Mouse (Mus musculus) hindbrain, embryonic 14.5 days (tissue): ENCODE measurements around the gene Selenon. TPM values are rescaled to one million over a fixed set of nuclear protein-coding genes. Genes with fewer than 3 reads are reported as not detected.

ENCODE experiments used
- ATAC-seq: fragments of 200-750 bp; cut with Nextera tagmentation; 2 replicates; pipeline ENCODE4 v1.8.0; 2017; ENCODE audit warnings: moderate number of reproducible peaks, mild to moderate bottlenecking, moderate TSS enrichment, moderate library complexity; ENCODE audit not compliant: low FRiP score
- DNase-seq: peaks from one replicate; pipeline ENCODE4 v3.0.0-alpha.2; 2015; ENCODE audit warnings: low spot score
- H3K27ac ChIP-seq: fragments of 300-500 bp; sonication (generic); 2 replicates; pipeline ENCODE4 v1.5.1; 2014; ENCODE audit warnings: mild to moderate bottlenecking, moderate library complexity
- H3K27me3 ChIP-seq: fragments of 300-500 bp; sonication (generic); 2 replicates; pipeline ENCODE4 v1.6.1; 2014; ENCODE audit warnings: mild to moderate bottlenecking, low read length, mixed read lengths; ENCODE audit not compliant: control insufficient read depth, insufficient read depth
- H3K36me3 ChIP-seq: fragments of 300-500 bp; sonication (generic); replicated peaks from 2 replicates; pipeline ENCODE4 v1.6.1; 2014; ENCODE audit not compliant: control insufficient read depth, insufficient read depth
- H3K4me1 ChIP-seq: fragments of 300-500 bp; sonication (generic); replicated peaks from 2 replicates; pipeline ENCODE4 v1.6.1; 2014; ENCODE audit warnings: antibody characterized with exemption, low read length, mixed read lengths; ENCODE audit not compliant: control insufficient read depth, insufficient read depth
- H3K4me2 ChIP-seq: fragments of 300-500 bp; sonication (generic); replicated peaks from 2 replicates; pipeline ENCODE4 v1.6.1; 2014; ENCODE audit warnings: mild to moderate bottlenecking, moderate library complexity
- H3K4me3 ChIP-seq: fragments of 300-500 bp; sonication (generic); replicated peaks from 2 replicates; pipeline ENCODE4 v1.5.1; 2014; ENCODE audit warnings: mild to moderate bottlenecking, low read length
- H3K9ac ChIP-seq: fragments of 300-500 bp; sonication (generic); 2 replicates; pipeline ENCODE4 v1.6.1; 2014
- H3K9me3 ChIP-seq: fragments of 300-500 bp; sonication (generic); 2 replicates; pipeline ENCODE4 v1.6.1; 2016; ENCODE audit warnings: low read length; ENCODE audit not compliant: control insufficient read depth
- WGBS: fragments of 180-500 bp; shearing (Covaris S2); extraction: QIAGEN DNeasy Blood & Tissue Kit; methylation state at CpG from one replicate; pipeline ENCODE4 v1.1.7; 2014; 5-methylcytosine and 5-hydroxymethylcytosine counted together
- polyA plus RNA-seq: library from polyadenylated mRNA; unstranded; fragments of >200 nt; fragmentation: Nextera tagmentation; extraction: Ambion mirVana; gene quantifications from 2 replicates; pipeline ENCODE4 v1.2.1, GENCODE M21; 2014

Selenon gene
- polyA plus RNA-seq, 1 experiment from 2014 or later = 12.8 TPM

DNA sequence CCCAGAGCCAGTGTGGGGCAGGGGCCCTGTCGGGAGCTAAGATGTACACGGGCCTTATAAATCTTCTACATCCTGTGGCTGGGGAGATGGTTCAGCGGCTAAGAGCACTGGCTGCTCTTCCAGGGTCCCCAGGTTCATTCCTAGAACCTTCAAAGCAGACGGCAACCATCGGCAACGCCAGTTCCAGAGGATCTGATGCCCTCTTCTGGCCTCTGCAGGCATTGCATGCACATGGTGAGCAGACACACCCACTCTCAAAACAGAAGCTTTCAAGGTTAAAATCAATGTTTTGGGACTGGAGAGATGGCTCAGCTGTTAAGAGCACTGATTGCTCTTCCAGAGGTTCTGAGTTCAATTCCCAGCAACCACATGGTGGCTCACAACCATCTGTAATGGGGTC is 17.2 kb upstream of the Selenon start:
- WGBS = 75% methylated on average over 6 of the region's 6 CpGs
- Histone ChIP-seq H3K36me3 (no peaks in the 10 kb centered on the region), H3K27ac (no peak overlapping the region), H3K9me3 (no peaks in the 10 kb centered on the region), H3K27me3 (no peaks in the 10 kb centered on the region), H3K9ac (no peak overlapping the region), H3K4me3 (no peak overlapping the region), H3K4me1 (peaks cover 5% of the 10 kb centered on the region), H3K4me2 (no peak overlapping the region)
- DNase-seq = no peak
- ATAC-seq = no peak

DNA sequence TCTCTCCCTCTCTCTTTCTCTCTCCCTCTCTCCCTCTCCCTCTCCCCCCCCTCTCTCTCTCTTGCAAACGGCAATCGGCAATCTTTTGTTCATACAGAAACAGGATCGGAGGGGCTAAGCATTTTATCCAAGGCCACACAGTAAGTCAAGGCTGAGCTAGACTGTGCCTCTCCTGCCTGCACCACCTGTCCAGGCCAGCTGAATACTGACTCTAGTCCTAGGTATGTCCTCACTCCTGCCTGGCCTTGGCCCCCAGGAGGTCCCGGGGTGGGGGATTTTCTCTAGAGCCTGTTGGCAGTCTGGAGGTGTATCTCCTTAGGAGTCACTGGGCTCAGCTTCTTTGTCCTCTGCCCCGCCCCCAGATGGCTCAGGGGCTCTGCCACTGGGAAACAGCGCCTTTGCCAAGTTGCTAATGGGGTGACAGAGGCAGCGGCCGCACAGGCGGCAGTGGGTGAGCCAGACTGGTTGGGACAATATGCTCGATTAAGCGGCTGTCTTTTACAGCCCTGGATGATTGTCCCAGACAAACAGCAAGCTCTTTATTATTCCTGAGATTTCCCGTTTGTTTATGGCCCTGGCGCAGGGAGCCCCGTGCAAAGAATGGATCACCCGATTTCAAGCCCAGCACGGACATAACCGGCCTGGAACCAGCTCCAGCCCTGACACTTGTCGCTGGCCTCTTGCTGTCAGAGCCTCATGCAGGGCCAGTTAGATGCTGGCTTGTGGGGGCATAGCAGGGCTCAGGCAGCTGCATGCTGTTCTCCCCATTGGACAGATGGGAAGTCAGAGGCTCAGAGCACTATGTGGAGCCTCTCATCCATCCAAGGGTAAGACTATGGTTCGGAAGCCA is 15.6 kb upstream of the Selenon start:
- 19% methylated on average over 19 of the region's 19 CpGs for WGBS

DNA sequence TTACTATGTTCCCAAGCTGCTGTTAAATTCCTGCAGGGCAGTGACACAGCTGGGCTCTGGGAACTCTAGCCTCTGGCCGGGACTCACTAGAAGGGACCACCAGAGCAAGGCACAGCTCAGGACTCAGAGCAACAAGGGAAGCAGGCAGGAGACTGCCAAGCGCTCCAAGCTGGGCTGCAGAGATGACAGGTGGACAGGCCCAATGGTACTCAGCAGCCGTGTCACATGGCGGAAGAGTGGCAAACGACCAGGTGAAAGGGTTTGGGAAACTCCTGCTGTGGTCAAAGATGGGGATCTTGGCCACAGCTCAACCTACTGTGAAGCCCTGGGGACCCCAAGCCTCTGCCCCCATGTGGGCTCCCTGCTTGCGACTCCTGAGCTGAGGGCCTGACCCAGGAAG is 12.1 kb upstream of the Selenon start:
- Histone ChIP-seq H3K9me3 (no peaks in the 10 kb centered on the region), H3K9ac (no peak overlapping the region), H3K4me1 (no peaks in the 10 kb centered on the region; the same call in 1 of the 2 replicates), H3K4me3 (no peak overlapping the region), H3K4me2 (no peak overlapping the region), H3K27me3 (no peaks in the 10 kb centered on the region), H3K36me3 (no peaks in the 10 kb centered on the region), H3K27ac (no peak overlapping the region)
- ATAC-seq (no peak), DNase-seq (no peak)
- WGBS = 82% methylated on average over 6 of the region's 6 CpGs

More for the DNA sequence above, 15.6 kb upstream of the Selenon start:
- ATAC-seq = peak; percentile 79
- no peaks in the 10 kb centered on the region for H3K36me3 ChIP-seq
- peak overlapping the region; percentile 69 for H3K27ac ChIP-seq
- H3K4me1 ChIP-seq = peaks cover 5% of the 10 kb centered on the region
- H3K4me2 ChIP-seq = no peak overlapping the region
- H3K9me3 ChIP-seq = no peaks in the 10 kb centered on the region
- H3K27me3 ChIP-seq = no peaks in the 10 kb centered on the region
- no peak overlapping the region for H3K4me3 ChIP-seq
- peak; percentile 66 for DNase-seq
- no peak overlapping the region for H3K9ac ChIP-seq

DNA sequence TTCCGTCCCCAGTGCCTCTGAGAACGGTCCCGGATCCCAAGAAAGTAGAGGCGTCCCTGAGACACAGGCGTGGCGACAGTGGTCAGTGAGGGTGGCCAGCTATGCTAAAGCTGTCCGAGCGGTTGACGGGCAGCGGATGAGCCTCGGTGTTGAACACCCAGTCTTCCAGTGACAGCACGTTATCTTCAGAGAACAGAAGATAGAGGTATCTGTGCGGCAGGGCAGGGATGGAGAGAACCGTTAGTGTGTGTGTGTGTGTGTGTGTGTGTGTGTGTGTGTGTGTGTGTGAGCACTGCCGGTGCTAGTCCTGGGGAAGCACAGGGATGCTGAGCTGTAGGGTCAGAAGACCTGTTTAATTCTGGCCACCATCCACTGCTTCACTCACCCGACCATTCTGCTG is 11.7 kb upstream of the Selenon start:
- no peak for ATAC-seq
- Histone ChIP-seq H3K36me3 (no peaks in the 10 kb centered on the region), H3K4me1 (peaks cover under 1% of the 10 kb centered on the region), H3K4me3 (no peak overlapping the region), H3K9ac (no peak overlapping the region), H3K27me3 (no peaks in the 10 kb centered on the region), H3K4me2 (no peak overlapping the region), H3K9me3 (no peaks in the 10 kb centered on the region), H3K27ac (no peak overlapping the region)
- DNase-seq = no peak
- WGBS = 86% methylated on average over 16 of the region's 16 CpGs

DNA sequence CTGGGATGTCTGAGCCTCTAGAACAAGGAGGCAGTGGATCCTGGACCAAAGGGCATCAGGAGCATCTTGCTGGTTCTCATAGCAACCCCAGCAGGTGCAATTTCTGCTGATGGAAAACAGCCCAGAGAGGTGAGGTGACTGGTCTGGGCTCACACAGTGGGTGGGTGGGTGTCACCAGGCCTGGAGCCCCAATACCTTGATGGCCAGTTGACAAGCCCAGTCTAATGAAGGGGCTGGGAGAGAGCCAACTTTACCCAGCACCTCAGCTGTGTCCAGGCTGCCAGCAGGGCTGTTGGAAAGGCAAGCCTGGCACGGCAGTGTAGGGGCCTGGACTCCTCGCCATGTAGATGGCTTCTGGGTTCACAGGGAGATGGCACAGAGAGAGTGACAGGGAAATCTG is 10.0 kb upstream of the Selenon start:
- 74% methylated on average over 2 of the region's 2 CpGs for WGBS
- Histone ChIP-seq H3K36me3 (no peaks in the 10 kb centered on the region), H3K4me3 (no peak overlapping the region), H3K27ac (no peak overlapping the region), H3K4me1 (peaks cover 8% of the 10 kb centered on the region), H3K9me3 (no peaks in the 10 kb centered on the region), H3K9ac (no peak overlapping the region), H3K27me3 (no peaks in the 10 kb centered on the region), H3K4me2 (no peak overlapping the region)
- ATAC-seq (no peak), DNase-seq (no peak)

DNA sequence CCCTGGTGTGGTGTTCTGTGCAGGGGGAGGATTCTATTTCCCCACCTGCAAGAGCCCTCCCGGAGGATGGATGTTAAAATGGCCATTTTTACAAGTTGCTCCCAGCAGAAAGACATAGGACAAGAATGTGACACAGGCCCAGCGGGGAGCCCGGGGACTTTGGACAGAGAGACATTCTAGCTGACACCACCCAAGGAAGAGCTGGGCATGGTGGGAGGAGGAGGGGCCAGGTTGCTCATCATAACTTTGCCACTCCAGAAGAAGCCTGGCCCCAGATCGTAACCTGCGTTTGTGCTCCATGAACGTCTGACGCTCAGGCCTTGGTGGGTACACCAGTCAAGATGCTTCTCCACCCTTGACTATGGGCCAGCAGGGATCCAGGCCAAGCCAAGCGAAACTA is 8.7 kb upstream of the Selenon start:
- no peak overlapping the region for H3K27ac ChIP-seq
- DNase-seq (no peak), ATAC-seq (no peak)
- H3K4me3 ChIP-seq = no peak overlapping the region
- no peaks in the 10 kb centered on the region for H3K36me3 ChIP-seq
- WGBS = 90% methylated on average over 8 of the region's 8 CpGs
- no peak overlapping the region for H3K9ac ChIP-seq
- H3K4me1 ChIP-seq = peaks cover 8% of the 10 kb centered on the region
- no peaks in the 10 kb centered on the region for H3K9me3 ChIP-seq
- no peaks in the 10 kb centered on the region for H3K27me3 ChIP-seq
- H3K4me2 ChIP-seq = no peak overlapping the region

DNA sequence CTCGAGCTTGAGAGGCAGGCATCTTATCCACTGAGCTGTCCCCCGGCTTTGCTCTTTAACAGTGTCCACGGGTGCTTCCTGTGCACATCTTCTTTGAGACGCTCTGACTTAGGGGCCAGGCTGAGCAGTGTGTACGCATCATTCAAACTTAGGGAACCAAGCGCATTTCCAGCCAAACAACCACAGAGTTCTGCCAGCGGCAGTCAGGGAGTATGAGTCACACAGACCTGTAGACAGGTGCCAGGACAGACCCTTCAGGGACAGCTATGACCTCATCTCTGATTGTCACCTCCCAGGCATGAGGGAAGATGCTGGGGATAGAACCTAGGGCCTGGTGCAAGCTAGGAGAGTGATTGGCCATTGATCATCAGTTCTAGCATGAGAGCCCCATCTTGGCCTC is 7.2 kb upstream of the Selenon start:
- Histone ChIP-seq H3K4me3 (no peak overlapping the region), H3K4me1 (peaks cover 8% of the 10 kb centered on the region), H3K9me3 (no peaks in the 10 kb centered on the region), H3K27me3 (no peaks in the 10 kb centered on the region), H3K27ac (no peak overlapping the region), H3K9ac (no peak overlapping the region), H3K4me2 (no peak overlapping the region), H3K36me3 (no peaks in the 10 kb centered on the region)
- ATAC-seq (no peak), DNase-seq (no peak)
- WGBS = 85% methylated on average over 7 of the region's 7 CpGs

DNA sequence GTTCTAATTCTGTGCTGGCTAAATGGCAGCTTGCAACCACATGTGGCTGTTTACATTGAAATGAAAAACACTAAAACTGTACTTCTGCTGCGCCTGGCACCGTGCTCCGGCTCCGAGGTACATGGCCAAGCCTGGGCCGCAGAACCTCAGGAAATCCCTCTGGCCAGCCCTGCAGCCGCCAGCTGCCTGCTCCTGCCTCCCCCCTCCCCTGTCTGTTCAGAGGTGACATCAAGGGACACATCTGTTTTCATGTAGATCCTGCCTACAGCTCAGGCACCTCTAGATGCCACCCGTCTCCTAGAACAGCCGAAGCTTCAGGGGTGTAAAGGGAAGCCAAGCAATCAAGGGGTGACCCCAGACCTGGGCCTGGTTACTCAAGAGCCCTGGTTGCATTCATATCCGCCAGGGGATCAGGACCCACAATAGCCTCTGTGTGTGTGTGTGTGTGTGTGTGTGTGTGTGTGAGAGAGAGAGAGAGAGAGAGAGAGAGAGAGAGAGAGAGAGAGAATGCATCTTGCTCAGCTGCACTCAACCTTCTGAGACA is 6.7 kb upstream of the Selenon start:
- WGBS = 49% methylated on average over 9 of the region's 9 CpGs
- H3K27me3 ChIP-seq = no peaks in the 10 kb centered on the region

DNA sequence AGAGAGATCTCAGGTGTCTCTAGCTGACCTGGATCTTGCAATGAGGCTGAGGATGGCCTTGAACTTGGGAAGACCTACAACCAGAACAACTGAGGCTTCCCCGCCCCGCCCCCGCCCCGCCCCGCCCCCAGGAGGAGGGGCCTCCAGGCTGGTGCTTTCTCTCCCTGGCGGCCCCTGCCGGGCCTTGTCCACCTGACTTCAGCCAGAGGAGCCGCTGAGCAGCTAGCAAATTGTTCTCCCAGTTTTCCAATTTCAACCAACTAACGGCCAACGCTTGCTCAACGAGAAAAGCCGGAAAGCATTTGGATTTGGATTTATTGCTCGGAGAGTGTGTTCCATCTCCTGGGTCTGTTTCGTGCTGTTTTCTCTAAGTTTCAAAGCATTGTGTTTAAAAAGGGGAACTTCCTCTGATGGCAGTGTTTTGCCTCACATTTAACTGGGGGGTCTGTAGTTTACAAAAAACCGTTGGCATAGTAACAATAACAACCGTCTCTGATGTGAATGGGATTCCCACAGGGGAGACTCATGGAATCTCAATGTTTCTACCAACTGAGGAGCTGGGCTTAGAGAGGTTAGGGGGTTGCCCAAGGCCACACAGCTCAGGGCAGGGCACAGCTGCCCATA is 5.8 kb upstream of the Selenon start:
- H3K4me1 ChIP-seq = peaks cover 8% of the 10 kb centered on the region
- ATAC-seq (no peak), DNase-seq (no peak)
- H3K27ac ChIP-seq = peak overlapping the region; percentile 11; the same call in 1 of the 2 replicates
- no peaks in the 10 kb centered on the region for H3K27me3 ChIP-seq
- no peak overlapping the region for H3K4me2 ChIP-seq
- no peaks in the 10 kb centered on the region for H3K36me3 ChIP-seq
- H3K4me3 ChIP-seq = no peak overlapping the region
- H3K9me3 ChIP-seq = no peaks in the 10 kb centered on the region
- WGBS = 14% methylated on average over 10 of the region's 16 CpGs
- H3K9ac ChIP-seq = no peak overlapping the region

More for the DNA sequence above, 6.7 kb upstream of the Selenon start:
- Histone ChIP-seq H3K4me3 (no peak overlapping the region), H3K4me2 (no peak overlapping the region), H3K9ac (no peak overlapping the region), H3K36me3 (no peaks in the 10 kb centered on the region), H3K27ac (no peak overlapping the region), H3K9me3 (no peaks in the 10 kb centered on the region), H3K4me1 (peaks cover 8% of the 10 kb centered on the region)
- DNase-seq = no peak
- no peak for ATAC-seq
